Mouse (Mus musculus) ZHBTc4 (cell line): ENCODE measurements around the gene Gprc5d.

Source experiments
- DNase-seq: peaks from one replicate; pipeline ENCODE4 v3.0.0-alpha.2; 2011; ENCODE audit warnings: low read depth, low spot score

Gprc5d gene

DNA sequence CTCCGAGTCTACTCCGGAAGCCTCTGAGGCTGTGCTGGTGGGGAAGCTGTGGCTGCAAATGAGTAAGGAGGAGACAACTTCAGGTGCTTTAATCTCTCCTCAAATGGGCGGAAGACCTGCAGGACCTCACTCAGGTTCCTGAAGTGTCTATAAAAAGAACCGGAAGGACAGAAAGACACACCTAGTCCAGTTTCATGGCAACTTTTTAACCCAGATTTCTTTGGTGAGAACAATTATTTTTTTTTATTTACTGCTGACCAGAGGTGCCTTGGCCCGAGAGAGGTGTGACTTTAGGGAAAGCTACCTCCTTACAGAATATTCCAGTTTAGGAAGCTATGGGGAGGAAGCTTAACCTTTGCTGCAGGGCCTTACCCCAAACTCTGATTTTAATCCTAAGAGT lies at the start of gene Gprc5d:
Gene Gprc5d, minus strand, starts transcription at position 101 of the 400 bp plus-strand sequence.
- DNase-seq, result no peak

DNA sequence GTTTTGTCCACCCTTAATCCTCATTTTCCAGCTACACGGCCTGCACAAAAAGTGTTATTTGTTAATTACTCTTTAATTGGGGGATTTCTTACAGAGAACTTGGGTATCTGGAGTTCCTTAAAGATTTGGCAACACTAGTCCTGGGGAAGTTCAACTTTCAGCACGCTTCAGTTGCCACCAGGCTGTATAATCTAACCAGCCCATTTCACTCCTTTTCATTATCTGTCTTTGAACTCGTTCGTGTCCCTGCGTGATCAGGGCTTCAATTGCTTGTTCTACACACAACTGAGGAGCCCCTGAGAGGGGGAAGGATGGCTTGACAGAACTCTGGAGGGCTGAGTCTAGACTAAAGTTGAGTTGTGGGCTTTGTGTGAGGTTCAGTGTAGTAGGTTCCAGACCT lies 48.6 kb upstream of the Gprc5d start:
- no peak for DNase-seq

DNA sequence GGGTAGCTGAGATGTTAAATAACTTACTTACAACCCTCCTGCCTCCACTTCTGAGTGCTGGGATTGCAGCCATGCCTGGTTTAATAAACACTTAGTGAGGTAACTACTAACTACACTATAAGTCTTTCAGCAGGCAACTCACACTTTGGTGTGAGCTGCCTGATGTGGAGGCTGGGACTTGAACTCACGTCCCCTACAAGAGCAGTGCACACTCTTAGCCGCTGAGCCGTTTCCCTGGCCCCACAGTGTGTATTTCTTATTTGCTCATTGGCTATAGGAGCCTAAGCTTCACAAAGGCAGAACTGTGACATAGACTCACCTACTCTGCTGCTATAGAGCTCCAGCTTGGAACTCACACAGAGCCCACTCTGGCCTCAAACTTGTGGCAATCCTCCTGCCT lies 48.2 kb upstream of the Gprc5d start:
- no peak for DNase-seq

DNA sequence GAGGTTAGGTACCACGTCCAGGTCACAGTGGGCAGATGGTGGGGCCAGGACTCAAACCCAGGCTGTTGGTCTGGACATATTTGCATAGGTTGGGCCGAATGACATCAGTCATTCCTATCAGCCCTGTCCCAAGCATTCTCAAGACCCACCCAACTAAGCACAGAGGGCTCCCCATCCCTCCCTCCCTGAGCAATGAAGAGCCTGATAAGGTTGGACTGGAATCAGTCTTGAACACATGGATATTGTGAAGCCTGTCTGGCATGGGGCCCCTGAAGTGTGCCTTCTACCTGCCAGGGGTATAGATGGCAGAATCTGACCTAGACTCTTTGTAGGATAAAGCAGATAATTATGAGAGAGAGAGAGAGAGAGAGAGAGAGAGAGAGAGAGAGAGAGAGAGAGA lies 47.6 kb upstream of the Gprc5d start:
- DNase-seq, result no peak

DNA sequence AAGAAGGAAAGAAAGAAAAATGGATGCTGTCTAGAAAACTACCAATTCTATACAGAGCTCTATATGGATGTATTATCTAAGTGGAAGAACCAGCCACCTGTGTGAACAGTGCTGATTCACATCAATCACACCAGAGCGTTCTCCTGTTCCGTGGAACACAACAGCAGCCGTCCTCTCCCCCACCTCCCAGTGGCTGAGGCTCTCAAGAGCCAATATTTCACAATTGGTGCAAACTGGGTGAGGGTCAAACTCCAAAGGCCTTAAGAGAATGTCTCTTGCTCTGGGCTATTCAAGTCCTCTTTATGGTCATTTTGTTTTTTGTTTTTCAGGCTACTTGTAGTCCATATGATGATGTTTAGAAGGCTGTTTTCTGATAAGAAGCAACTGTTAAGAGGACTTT lies 47.1 kb upstream of the Gprc5d start:
- DNase-seq, result no peak

DNA sequence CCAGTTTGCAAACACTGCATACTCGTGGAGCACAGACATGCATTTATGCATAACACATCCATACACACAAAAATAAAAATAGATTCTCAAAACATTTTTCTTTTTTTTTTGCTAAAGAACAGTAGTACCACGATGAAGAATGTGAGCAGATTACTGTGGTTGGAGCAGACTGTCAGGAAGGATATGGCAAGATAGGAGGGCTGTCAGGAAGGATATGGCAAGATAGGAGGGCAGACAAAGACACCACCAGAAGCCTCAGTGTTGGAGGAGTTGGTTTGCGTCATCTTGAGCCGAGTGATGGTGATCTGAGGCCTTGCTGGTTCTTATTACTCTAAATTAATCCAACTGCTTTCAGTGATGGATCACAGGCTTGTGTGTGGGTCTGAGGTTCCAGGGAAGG lies 44.8 kb upstream of the Gprc5d start:
- no peak for DNase-seq

DNA sequence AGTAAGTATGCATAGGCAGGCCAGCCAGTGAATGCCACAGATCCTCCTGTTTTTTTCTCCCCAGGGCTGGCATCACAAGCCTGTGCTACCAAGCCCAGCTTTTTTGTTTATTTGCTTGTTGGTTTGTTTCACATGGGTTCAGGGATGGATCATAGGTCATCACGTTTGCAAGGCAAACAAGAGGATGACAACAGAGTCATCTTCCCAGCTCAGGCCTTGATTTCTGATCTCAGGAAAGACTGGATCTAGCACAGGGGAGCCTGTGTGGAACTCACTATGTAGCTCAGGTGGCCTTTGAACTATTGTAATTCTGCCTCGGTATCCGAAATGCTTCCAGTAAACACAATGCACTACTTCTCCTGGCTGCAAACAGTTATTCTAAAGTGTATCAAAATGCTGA lies 44.2 kb upstream of the Gprc5d start:
- DNase-seq, result no peak

DNA sequence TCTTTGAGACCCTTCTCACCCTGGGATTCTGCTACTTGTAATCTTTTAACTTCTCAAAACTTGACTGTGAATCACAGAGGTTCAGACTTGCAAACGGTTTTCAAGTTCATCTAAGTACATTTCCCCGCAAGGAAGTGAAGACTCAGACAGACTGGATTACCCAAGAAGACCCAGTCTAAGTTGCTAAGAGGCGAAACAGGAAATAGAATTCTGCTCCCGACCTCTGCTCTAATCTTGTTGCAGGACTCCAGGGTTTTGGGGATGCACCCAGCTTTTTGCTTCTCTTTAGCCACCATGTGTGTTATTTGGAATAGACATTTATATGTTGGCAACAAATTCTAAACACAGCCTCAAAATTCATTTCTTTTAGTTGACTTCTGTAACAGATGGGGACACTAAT lies 43.3 kb upstream of the Gprc5d start:
- no peak for DNase-seq

DNA sequence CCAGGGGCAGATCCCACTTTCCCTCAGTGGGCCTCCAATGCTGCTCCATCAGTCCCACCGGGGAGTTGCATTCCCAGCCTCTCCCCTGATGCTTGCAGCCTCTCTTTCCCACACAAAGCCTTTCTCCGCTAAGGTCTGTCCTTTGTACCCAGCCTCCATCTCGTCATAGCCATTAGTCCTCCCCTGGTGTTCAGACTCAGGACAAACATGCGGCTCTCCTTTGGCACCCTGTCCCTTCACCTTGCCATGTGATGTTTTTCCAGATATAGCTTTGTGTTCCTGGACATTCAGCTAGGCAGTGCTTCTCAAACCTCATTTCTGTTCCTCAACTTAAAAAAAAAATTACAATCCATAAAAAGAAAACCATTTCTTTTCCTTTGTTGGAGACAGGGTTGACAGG lies 40.4 kb upstream of the Gprc5d start:
- DNase-seq, result no peak

DNA sequence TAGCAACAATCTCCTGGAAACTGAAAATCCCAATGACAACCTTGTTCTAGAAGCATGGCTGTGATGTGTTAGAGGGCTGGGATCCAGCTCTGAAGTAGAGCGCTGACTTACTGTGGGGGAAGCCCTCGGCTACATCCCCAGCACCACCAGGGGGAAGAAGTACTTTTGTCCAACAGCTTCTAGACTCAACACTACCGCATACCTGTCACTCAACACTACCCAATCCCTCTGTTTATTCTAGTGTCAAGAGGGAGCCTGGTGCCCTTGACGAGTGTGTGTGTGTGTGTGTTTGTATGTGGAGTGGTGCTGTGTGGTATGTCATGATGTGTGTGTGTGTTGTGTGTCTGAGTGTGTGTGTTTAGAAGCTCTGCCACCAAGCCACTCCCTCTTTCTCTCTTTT lies 39.4 kb upstream of the Gprc5d start:
- DNase-seq, result no peak

DNA sequence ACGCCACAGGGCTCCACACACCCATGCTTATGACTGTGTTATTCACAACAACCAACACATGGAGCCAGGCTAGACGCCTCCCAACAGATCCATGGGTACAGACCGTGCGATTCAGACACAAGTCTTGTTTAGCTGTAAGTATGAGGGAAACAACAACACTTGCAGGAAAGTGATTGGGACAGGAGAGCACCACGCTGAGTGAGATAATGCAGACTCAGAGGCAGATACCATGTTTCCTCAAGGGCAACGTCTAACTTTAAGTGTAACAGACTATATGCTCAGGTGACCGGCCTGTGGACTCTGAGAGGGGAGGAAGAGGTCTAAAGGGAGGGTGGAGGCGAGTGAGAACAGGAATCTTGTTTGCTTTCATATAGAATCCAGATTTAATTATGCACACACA lies 38.5 kb upstream of the Gprc5d start:
- DNase-seq, result no peak

DNA sequence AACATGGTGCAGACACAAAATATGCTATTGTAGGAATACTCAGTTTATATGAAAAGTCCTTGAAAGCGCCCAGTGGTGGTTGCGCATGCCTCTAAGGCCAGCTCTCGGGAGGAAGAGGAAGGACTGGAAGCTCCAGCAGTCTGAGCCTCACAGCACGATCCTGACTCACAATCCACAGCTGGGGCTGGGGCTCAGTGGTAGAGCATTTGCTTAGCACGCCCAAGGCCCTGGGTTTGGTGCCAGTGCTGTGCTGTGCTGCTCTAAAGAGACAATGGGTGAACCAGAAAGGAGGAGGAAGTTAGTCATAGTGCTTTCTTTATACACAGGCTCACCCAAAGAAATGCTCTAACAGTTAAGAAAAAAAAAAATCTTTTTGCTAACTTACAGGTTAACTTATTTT lies 35.6 kb upstream of the Gprc5d start:
- DNase-seq, result no peak

DNA sequence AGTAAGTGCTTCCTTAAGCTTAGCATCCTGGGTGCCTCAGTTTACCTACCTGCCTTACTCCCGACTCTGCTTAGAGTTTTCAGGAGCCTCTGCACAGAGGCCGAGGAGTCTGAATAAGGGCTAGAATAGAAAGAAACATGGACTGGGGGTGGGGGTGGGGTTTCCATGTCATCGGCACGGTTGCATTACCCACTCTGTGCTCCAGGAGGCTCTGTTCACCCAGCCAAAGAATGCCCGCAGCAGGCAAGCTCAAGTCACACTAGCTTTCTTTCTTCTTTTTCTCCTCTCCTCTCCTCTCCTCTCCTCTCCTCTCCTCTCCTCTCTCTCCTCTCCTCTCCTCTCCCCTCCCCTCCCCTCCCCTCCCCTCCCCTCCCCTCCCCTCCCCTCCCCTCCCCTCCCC lies 32.2 kb upstream of the Gprc5d start:
- peak; percentile 44 for DNase-seq

DNA sequence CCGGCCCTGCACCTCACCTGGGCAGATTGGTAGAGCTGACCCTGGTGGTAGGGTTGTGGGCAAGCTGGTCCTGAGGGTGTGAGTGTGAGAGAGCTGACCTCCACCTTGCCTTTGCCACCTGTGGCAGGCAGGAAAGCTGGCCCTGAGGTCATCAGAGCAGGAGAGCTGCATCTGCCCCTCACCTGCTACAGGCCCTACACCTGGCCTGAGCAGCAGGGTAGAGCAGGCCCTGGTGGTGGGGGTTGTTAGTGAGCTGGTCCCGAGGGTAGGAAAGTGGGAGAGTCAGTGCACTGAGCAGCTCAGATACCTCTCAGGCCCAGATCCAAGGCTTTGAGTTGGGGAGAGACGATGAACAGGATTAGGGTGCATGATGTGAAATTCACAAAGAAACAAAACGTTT lies 31.6 kb upstream of the Gprc5d start:
- DNase-seq, result no peak

DNA sequence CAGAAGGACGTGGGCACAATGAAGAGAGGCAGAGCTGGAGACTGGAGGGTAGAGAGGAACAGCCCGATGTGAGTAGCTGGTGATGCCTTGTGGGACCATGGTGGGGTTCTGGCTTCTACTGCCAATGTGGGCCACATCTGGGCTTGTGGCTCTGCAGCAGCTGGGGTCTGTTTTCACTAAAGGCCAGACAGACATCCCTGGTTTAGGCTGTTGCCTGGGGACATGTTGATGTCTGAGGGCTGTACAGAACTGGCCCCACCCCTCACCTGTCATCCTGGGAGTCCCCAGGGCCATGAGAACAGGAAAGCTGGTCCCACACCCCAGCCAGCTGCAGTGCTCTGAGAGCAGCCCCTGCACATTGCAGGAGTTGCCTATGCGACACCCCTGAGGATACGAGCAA lies 31.1 kb upstream of the Gprc5d start:
- DNase-seq, result no peak

DNA sequence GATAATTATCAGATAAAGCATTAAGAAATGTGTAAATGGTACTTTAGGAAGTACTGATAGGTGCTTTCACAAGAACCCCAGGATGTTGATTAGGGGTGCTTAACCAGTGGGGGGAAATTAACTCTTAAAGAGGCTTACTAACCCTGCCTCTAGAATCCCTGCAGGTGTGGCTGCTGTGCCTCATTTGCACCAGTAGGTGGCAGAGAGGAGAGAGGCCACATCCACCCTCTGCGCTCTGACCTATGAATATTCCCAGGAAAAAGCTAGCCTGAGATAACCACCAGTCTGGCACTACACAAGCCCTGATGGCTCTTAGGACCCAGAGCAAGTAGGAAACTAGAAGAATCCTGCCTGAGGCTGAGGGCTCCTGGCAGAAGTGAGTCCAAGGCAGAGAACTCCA lies 30.4 kb upstream of the Gprc5d start:
- peak; percentile 58 for DNase-seq

DNA sequence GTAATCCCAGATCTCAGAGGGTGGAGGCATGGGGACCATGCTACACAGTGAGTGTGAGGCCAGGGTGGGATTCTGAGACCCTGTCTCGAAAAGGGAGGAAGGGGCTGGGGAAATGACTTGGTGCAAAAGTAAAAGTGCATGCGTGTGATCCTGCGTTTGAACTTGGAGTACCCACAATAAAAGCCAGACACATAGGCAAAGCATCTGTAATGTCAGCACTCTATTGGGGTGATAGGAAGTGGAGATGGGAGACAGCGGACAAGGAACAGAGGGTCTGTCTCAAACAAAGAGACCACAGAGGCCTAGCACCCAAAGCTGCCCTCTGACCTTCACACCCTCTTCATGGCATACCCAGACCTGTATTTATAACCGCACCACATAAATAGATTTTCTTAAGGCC lies 27.9 kb upstream of the Gprc5d start:
- no peak for DNase-seq

DNA sequence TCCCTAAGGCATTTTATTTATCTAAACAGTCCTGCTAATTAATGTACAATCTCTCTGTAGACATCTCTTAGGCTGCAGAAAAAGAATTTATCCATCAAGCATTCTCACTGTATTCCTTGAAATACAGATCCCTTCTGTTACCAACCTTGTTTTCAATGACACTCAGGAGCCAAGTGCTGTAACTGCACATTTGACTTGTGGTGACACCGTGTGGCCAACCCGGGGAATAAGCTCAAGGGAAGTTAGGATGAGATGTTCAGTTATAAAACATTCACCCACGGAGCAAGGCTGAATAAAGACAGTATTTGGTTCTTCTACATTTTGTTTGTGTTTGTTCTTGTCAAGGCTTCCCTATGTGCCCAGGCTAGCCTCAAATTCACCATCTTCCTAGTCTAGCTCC lies 26.4 kb upstream of the Gprc5d start:
- peak; percentile 59 for DNase-seq

DNA sequence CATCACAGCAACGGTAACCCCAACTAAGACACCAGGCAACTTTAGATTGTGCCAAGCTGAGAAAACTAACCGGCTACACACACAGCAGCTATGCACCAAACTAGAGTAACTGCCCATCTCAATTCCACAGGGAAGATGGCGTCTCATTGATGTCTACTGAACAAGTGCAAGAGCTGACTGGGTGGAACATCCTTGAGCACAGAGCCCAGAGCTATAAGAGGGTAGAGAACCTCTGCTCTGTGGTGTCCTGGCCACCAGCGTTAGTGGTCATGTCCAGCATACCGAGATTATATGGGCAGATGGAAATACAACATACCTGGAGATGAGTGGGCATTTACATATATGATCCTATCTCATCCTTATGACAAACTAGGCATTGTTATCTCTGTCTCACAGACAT lies 25.1 kb upstream of the Gprc5d start:
- DNase-seq, result no peak

DNA sequence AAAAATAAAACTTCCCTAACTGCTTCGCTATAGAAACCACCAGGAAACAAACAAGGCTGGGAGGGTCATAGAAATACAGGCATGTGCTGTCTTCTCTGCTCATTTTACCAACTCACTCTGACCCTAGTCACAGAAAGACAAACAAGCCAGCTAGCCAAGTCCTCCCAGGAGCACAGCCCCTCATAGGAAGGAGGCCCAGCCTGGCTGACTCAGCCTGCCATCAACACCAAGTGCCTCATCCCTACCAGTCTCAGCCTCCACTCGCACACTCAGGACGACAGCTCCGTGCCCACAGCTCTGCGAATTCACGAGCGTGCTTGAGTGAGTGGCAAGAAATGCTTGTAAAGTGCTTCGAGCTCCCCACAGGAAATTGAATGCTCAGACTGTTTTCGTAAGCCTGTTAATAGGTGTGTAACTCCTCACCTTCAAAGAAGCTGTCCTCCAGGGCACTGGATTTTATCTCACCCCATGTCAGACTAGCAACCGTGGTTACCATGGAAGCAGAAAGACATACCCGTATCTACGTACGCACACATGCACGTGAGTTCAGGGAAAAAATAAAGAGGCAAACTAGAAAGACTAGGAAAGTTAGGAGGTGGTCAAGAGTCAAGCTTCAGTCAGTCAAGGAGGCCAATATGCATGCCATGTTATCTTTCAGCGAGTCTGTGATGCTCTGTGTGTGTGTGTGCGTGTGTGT lies 23.5 kb upstream of the Gprc5d start:
- DNase-seq, result no peak

DNA sequence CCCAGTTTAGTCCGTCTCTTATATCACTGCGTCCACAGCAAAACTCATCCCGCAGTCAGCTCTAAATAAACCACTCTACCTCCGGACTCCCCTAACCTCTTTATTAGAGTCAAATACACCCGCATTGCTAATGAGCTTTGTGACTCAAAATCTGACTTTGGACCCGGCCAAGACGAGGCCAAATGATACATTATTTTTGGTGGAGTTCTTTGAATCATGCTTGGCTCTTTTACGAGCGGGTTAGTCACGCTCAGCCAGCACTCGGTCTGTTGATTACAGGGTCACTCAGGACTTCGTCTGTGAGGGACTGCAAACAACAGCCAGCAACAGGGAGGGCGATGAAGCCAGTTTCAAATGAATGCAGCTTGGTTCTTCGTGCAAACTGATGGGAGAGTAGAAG lies 20.7 kb upstream of the Gprc5d start:
- no peak for DNase-seq

DNA sequence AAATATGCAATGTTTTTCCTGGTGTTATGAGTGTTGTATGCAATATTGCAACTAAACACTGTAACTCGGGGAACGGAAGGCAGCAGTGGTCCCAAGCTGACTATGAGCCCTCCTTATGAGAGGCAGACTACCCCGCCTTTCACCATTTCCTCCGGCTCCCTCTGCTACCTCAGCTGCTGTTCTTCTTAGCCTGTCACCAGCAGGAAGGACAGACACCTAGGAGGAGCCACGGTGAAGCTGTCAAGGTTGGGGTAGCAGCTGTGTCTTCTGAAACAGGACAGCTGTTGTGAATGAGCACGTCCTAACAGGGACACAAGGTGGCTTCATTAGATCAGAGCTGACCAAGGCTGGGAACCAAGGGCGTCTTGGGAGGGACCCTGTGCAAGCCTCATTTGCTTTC lies 20.1 kb upstream of the Gprc5d start:
- DNase-seq, result no peak

DNA sequence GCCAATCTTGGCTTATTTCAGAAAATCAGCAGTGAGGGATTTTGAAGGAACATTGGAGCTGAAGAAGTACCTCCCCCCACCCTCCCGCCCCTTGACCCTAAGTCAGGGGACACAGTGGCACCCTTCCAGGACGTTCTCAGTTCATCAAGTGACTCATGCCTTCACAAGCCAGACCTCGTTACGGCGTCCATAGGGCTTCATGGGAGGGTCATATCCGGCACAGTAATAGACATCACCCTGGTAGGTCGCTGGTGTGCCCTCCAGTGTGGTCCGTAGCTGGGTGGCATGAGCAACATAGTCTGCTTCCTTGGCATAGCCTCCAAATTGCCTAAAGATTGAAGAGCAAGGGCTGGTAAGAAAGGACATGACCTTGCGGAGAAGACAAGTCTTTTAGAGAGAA lies 19.7 kb upstream of the Gprc5d start:
- no peak for DNase-seq

DNA sequence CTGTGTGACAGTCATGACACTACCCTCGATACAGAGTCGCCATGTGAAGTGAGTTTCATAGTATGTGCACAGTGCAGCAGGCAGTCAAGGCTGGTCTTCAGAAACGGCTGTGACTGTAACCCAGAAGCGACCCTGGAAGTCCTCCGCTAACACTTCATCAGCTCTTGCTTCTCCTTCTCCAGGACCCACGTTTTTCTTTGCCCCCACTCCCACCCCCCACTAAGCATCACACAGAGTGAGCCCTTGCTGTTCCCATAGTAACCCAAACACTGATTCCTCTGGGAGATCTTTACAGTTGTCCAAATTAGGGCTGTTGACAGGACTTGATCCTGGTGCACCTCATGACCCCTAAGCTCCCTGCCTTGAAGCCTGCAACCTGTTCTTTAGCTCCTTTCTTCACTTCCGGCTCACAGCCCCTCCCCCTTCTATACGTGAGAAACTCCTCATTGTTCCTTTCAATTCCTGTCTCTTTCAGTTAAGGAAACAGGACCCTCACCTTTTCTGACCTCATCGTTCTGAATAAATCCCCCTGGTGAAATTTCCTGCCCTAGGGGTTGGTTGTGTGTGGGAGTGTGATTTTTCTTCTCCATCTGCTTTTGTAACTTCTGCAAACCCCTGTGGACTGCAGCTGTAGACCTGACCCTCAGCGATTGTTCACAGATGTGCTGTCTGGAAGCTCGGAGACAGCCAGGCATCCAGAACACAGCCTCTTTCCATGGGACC lies 18.5 kb upstream of the Gprc5d start:
- peak; percentile 71 for DNase-seq
